Mouse (Mus musculus): ENCODE measurements around the gene Ntn3. TPM values are rescaled to one million over a fixed set of nuclear protein-coding genes. Genes with fewer than 3 reads are reported as not detected.

Gene Ntn3
- total RNA-seq, 1 experiment: 4.1 TPM

DNA sequence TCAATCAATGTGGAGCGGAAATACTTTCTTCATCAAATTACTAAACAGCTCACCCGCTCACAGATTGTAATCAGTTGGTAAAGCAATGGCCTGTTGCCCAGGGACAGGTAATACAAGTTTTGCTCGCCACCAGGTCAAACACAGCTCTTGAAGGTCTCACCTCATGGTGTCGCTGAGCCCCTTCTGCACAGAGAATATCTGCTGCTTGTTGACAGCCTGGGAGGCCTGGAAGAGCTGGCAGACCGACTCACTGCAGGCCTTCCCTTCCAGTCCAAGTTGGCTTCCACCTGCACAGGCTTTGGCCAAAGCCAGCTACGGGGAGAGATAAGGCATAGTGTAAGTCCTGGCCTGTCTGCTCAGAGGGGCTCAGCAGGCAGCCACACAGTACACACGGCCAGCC lies 27.6 kb upstream of the Ntn3 start:
- TF ChIP-seq ZC3H11A (IDR thresholded peaks at IDR 0.05; ENCODE audit: borderline replicate concordance, low read depth, low read length) (no peak), HCFC1 (IDR thresholded peaks at IDR 0.05; ENCODE audit: borderline replicate concordance, insufficient read depth, low read length) (no peak), CHD2 (IDR thresholded peaks at IDR 0.05; ENCODE audit: low read depth, low read length) (no peak), ZNF384 (IDR thresholded peaks at IDR 0.05; ENCODE audit: low read depth, low read length) (no peak), MAFK (IDR thresholded peaks at IDR 0.05; ENCODE audit: insufficient read depth, low read depth, low read length) (no peak)
- in situ Hi-C loops (cut with MboI; ENCODE audit: low sequenced_read_pairs in 2 of 2, unreplicated experiment in 2 of 2): no loop called here
- Histone ChIP-seq H3K4me1 (ENCODE audit: control insufficient read depth in 2 of 2, insufficient read depth in 2 of 2, low read length in 2 of 2, poor library complexity in 1 of 2) (no peaks in the 10 kb centered on the region), H3K9ac (ENCODE audit: insufficient read depth, low read depth, low read length, poor library complexity, severe bottlenecking) (no peak overlapping the region), H3K36me3 (ENCODE audit: control insufficient read depth, insufficient read depth, low read length, poor library complexity, severe bottlenecking) (peaks cover 85% of the 10 kb centered on the region), H3K4me3 (ENCODE audit: insufficient read depth in 1 of 2, low read depth in 1 of 2, low read length in 2 of 2, poor library complexity in 1 of 2, severe bottlenecking in 1 of 2) (no peak overlapping the region), H3K9me3 (ENCODE audit: control insufficient read depth, insufficient read depth, low read depth, low read length) (no peaks in the 10 kb centered on the region), H3K27ac (ENCODE audit: insufficient read depth, low read depth, low read length, poor library complexity, severe bottlenecking) (no peak overlapping the region)
- DNase-seq (ENCODE audit: low read depth, low spot score): no peak

DNA sequence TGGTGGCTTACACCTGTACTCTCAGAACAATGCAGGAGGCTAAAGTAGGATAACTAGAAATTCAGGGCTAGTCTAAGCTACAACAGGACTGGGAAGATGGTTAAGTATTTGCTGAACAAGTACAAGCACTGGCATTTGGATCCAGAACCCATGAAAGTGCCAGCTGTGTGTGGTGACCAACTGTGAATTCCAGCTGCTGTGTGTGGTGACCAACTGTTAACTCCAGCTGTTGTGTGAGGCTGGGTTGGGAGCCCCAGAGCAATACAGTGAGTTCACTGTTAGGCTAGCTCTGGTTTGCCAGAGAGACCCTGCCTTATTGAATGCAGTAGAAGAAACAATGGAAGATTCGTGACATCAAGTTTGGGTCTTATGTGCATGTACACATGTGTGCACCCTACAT lies 27.1 kb upstream of the Ntn3 start:
- in situ Hi-C loops (cut with MboI; ENCODE audit: low sequenced_read_pairs in 2 of 2, unreplicated experiment in 2 of 2): no loop called here
- Histone ChIP-seq H3K27ac (ENCODE audit: insufficient read depth, low read depth, low read length, poor library complexity, severe bottlenecking) (no peak overlapping the region), H3K4me3 (ENCODE audit: insufficient read depth in 1 of 2, low read depth in 1 of 2, low read length in 2 of 2, poor library complexity in 1 of 2, severe bottlenecking in 1 of 2) (no peak overlapping the region), H3K9ac (ENCODE audit: insufficient read depth, low read depth, low read length, poor library complexity, severe bottlenecking) (no peak overlapping the region), H3K36me3 (ENCODE audit: control insufficient read depth, insufficient read depth, low read length, poor library complexity, severe bottlenecking) (peaks cover 85% of the 10 kb centered on the region), H3K4me1 (ENCODE audit: control insufficient read depth in 2 of 2, insufficient read depth in 2 of 2, low read length in 2 of 2, poor library complexity in 1 of 2) (no peaks in the 10 kb centered on the region), H3K9me3 (ENCODE audit: control insufficient read depth, insufficient read depth, low read depth, low read length) (no peaks in the 10 kb centered on the region)
- no peak for DNase-seq (ENCODE audit: low read depth, low spot score)
- no peak for TF ChIP-seq MAFK (IDR thresholded peaks at IDR 0.05; ENCODE audit: insufficient read depth, low read depth, low read length)
- no peak for TF ChIP-seq HCFC1 (IDR thresholded peaks at IDR 0.05; ENCODE audit: borderline replicate concordance, insufficient read depth, low read length)
- TF ChIP-seq ZNF384 (IDR thresholded peaks at IDR 0.05; ENCODE audit: low read depth, low read length): no peak
- TF ChIP-seq CHD2 (IDR thresholded peaks at IDR 0.05; ENCODE audit: low read depth, low read length): no peak
- no peak for TF ChIP-seq ZC3H11A (IDR thresholded peaks at IDR 0.05; ENCODE audit: borderline replicate concordance, low read depth, low read length)

DNA sequence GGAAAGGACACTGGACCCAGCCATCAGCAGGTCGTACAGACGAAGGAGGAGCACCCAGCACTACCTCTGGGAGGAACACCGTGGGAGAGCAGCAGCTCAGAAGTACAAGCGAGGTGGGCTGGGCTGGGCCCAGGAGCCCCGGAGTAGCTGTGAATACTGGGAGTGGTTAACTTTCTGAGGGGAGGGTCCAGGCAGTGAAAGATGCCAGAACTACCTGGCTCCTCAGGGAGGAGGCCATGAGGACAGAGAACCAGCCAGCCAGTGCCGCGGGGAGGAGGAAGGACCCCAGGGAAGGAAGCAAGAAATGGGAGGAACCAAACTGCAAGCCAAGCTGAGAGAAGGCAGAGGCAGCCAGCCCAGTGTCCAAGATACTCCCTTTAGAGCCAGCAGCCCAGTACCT lies 18.6 kb upstream of the Ntn3 start:
- no peak overlapping the region for H3K4me3 ChIP-seq (ENCODE audit: insufficient read depth in 1 of 2, low read depth in 1 of 2, low read length in 2 of 2, poor library complexity in 1 of 2, severe bottlenecking in 1 of 2)
- no peak overlapping the region for H3K9ac ChIP-seq (ENCODE audit: insufficient read depth, low read depth, low read length, poor library complexity, severe bottlenecking)
- H3K36me3 ChIP-seq (ENCODE audit: control insufficient read depth, insufficient read depth, low read length, poor library complexity, severe bottlenecking): peaks cover 77% of the 10 kb centered on the region
- no peak overlapping the region for H3K27ac ChIP-seq (ENCODE audit: insufficient read depth, low read depth, low read length, poor library complexity, severe bottlenecking)
- in situ Hi-C loops (cut with MboI; ENCODE audit: low sequenced_read_pairs in 2 of 2, unreplicated experiment in 2 of 2): no loop called here
- no peak for DNase-seq (ENCODE audit: low read depth, low spot score)
- no peak for TF ChIP-seq HCFC1 (IDR thresholded peaks at IDR 0.05; ENCODE audit: borderline replicate concordance, insufficient read depth, low read length)
- no peak for TF ChIP-seq MAFK (IDR thresholded peaks at IDR 0.05; ENCODE audit: insufficient read depth, low read depth, low read length)
- TF ChIP-seq ZC3H11A (IDR thresholded peaks at IDR 0.05; ENCODE audit: borderline replicate concordance, low read depth, low read length): no peak
- no peak for TF ChIP-seq CHD2 (IDR thresholded peaks at IDR 0.05; ENCODE audit: low read depth, low read length)
- no peak for TF ChIP-seq ZNF384 (IDR thresholded peaks at IDR 0.05; ENCODE audit: low read depth, low read length)
- H3K4me1 ChIP-seq (ENCODE audit: control insufficient read depth in 2 of 2, insufficient read depth in 2 of 2, low read length in 2 of 2, poor library complexity in 1 of 2): 0 out of 4 replicates have a peak, but pooled peaks cover 0 to 2% of the 10 kb centered on the region in 2 experiments
- no peaks in the 10 kb centered on the region for H3K9me3 ChIP-seq (ENCODE audit: control insufficient read depth, insufficient read depth, low read depth, low read length)

DNA sequence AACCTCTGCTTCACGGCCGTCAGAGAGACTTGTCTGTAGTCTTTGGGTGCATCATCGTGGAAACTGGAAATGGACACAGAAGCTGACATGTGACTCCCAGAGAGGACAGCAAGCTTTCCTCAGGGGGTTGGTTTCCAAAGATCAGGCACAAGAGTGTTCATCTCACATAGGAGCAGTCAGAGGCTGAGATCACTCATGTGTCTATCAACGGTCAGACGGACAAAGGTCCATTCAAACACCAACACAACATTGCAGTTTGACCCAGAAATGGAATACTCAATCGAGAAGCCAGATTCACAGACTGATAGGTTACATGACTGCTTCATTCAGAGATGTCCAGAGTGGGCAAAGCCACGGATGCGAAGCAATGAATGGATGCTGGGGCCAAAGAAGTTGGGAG lies 17.4 kb upstream of the Ntn3 start:
- no peaks in the 10 kb centered on the region for H3K9me3 ChIP-seq (ENCODE audit: control insufficient read depth, insufficient read depth, low read depth, low read length)
- no peak for DNase-seq (ENCODE audit: low read depth, low spot score)
- no peak overlapping the region for H3K27ac ChIP-seq (ENCODE audit: insufficient read depth, low read depth, low read length, poor library complexity, severe bottlenecking)
- in situ Hi-C loops (cut with MboI; ENCODE audit: low sequenced_read_pairs in 2 of 2, unreplicated experiment in 2 of 2): no loop called here
- peaks cover 71% of the 10 kb centered on the region for H3K36me3 ChIP-seq (ENCODE audit: control insufficient read depth, insufficient read depth, low read length, poor library complexity, severe bottlenecking)
- H3K4me1 ChIP-seq (ENCODE audit: control insufficient read depth in 2 of 2, insufficient read depth in 2 of 2, low read length in 2 of 2, poor library complexity in 1 of 2): 0 out of 4 replicates have a peak, but pooled peaks cover 0 to 2% of the 10 kb centered on the region in 2 experiments
- TF ChIP-seq ZC3H11A (IDR thresholded peaks at IDR 0.05; ENCODE audit: borderline replicate concordance, low read depth, low read length) (no peak), CHD2 (IDR thresholded peaks at IDR 0.05; ENCODE audit: low read depth, low read length) (no peak), HCFC1 (IDR thresholded peaks at IDR 0.05; ENCODE audit: borderline replicate concordance, insufficient read depth, low read length) (no peak), MAFK (IDR thresholded peaks at IDR 0.05; ENCODE audit: insufficient read depth, low read depth, low read length) (no peak), ZNF384 (IDR thresholded peaks at IDR 0.05; ENCODE audit: low read depth, low read length) (no peak)
- H3K4me3 ChIP-seq (ENCODE audit: insufficient read depth in 1 of 2, low read depth in 1 of 2, low read length in 2 of 2, poor library complexity in 1 of 2, severe bottlenecking in 1 of 2): no peak overlapping the region
- no peak overlapping the region for H3K9ac ChIP-seq (ENCODE audit: insufficient read depth, low read depth, low read length, poor library complexity, severe bottlenecking)

DNA sequence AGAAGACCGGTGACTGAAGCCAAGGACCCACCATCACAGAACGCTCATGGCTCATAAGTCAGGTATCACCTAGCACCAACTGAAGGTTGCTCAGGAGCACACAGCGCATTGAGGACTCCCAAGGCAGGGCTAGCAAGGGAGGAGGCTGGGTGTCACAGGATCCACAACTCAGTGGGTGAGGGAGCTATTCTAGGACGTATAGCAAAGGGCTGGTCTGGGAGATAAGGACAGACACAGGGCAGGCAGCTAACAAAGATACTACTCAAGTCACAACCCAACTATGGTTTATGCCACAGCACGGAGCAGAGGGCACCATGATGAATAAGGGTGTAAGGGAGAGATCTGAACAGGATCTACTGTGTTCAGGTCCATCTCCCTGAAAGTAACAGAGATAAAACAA lies 16.5 kb upstream of the Ntn3 start:
- peaks cover 0 to 5% of the 10 kb centered on the region in 2 experiments; a peak in 1 of 4 replicates for H3K4me1 ChIP-seq (ENCODE audit: control insufficient read depth in 2 of 2, insufficient read depth in 2 of 2, low read length in 2 of 2, poor library complexity in 1 of 2)
- H3K9me3 ChIP-seq (ENCODE audit: control insufficient read depth, insufficient read depth, low read depth, low read length): no peaks in the 10 kb centered on the region
- no peak overlapping the region for H3K4me3 ChIP-seq (ENCODE audit: insufficient read depth in 1 of 2, low read depth in 1 of 2, low read length in 2 of 2, poor library complexity in 1 of 2, severe bottlenecking in 1 of 2)
- in situ Hi-C loops (cut with MboI; ENCODE audit: low sequenced_read_pairs in 2 of 2, unreplicated experiment in 2 of 2): no loop called here
- no peak for DNase-seq (ENCODE audit: low read depth, low spot score)
- TF ChIP-seq ZC3H11A (IDR thresholded peaks at IDR 0.05; ENCODE audit: borderline replicate concordance, low read depth, low read length) (no peak), MAFK (IDR thresholded peaks at IDR 0.05; ENCODE audit: insufficient read depth, low read depth, low read length) (no peak), CHD2 (IDR thresholded peaks at IDR 0.05; ENCODE audit: low read depth, low read length) (no peak), HCFC1 (IDR thresholded peaks at IDR 0.05; ENCODE audit: borderline replicate concordance, insufficient read depth, low read length) (no peak), ZNF384 (IDR thresholded peaks at IDR 0.05; ENCODE audit: low read depth, low read length) (no peak)
- no peak overlapping the region for H3K27ac ChIP-seq (ENCODE audit: insufficient read depth, low read depth, low read length, poor library complexity, severe bottlenecking)
- H3K9ac ChIP-seq (ENCODE audit: insufficient read depth, low read depth, low read length, poor library complexity, severe bottlenecking): no peak overlapping the region
- H3K36me3 ChIP-seq (ENCODE audit: control insufficient read depth, insufficient read depth, low read length, poor library complexity, severe bottlenecking): peaks cover 63% of the 10 kb centered on the region
